Mouse (Mus musculus): ENCODE results near the gene Lrmda. TPM values are rescaled to one million over a fixed set of nuclear protein-coding genes. Genes with fewer than 3 reads are reported as not detected.

Lrmda gene
- polyA plus RNA-seq, 1 experiment from 2014 or later, result 1.8 TPM

DNA sequence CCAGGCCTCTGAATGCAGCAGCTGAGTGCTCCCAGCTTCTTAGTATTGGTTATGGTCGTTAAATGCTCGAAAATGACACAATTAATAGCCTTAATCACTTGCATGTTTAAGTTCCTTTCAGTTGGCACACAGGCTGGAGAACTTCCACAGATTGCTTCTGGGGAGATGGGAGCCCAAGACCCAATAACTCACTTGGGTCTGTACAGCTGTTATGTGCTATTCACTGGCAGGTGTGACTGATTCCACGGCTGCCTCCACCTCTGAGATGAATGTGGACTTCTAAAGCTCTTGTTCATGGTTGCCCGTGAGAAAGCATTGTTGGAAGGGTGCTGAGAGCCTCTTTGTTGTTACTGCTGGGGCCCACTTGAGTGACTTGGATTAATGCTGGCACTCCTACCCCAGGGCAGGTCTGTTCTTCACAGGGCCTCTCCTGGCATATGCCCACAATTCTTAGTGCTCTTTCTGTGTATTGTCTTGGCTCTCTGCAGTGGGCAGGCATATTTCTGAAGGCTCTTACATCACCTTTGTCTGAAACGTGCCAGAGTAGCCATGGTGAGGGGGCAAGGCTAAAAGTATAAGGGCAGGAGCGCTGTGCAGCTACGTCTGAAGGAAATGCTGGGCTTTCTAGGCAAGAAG lies 111.6 kb downstream of the Lrmda start:
- no peaks in the 10 kb centered on the region for H3K4me1 ChIP-seq (replicated peaks; ENCODE audit: control insufficient read depth, insufficient read depth, low read length)
- no peak for ATAC-seq
- H3K27me3 ChIP-seq (replicated peaks; ENCODE audit: control insufficient read depth, insufficient read depth, low read length), result no peaks in the 10 kb centered on the region
- no peak overlapping the region for H3K4me3 ChIP-seq (ENCODE audit: low read depth, low read length)
- TF ChIP-seq CTCF (IDR thresholded peaks at IDR 0.05; ENCODE audit: low read depth), result no peak
- H3K9me3 ChIP-seq (ENCODE audit: control insufficient read depth), result 0 out of 2 replicates have a peak, but pooled peaks cover 5% of the 10 kb centered on the region
- 69% methylated on average over 7 of the region's 7 CpGs for WGBS
- H3K9ac ChIP-seq (ENCODE audit: low read depth, low read length), result no peak overlapping the region
- H3K36me3 ChIP-seq (ENCODE audit: control insufficient read depth, insufficient read depth), result no peaks in the 10 kb centered on the region
- no peak overlapping the region for H3K4me2 ChIP-seq (replicated peaks; ENCODE audit: low read depth)
- H3K27ac ChIP-seq (ENCODE audit: low read depth, low read length), result no peak overlapping the region

- no peak overlapping the region for H3K27ac ChIP-seq (ENCODE audit: low read depth, low read length)
- no peaks in the 10 kb centered on the region for H3K36me3 ChIP-seq (ENCODE audit: control insufficient read depth, insufficient read depth)
- WGBS, result 40% methylated on average over 1 of the region's 1 CpGs
- no peak overlapping the region for H3K4me2 ChIP-seq (replicated peaks; ENCODE audit: low read depth)
- H3K27me3 ChIP-seq (replicated peaks; ENCODE audit: control insufficient read depth, insufficient read depth, low read length), result no peaks in the 10 kb centered on the region
- 0 out of 2 replicates have a peak, but pooled peaks cover 5% of the 10 kb centered on the region for H3K9me3 ChIP-seq (ENCODE audit: control insufficient read depth)
- TF ChIP-seq CTCF (IDR thresholded peaks at IDR 0.05; ENCODE audit: low read depth), result no peak
- no peak overlapping the region for H3K9ac ChIP-seq (ENCODE audit: low read depth, low read length)
- no peak for ATAC-seq
- no peaks in the 10 kb centered on the region for H3K4me1 ChIP-seq (replicated peaks; ENCODE audit: control insufficient read depth, insufficient read depth, low read length)
- no peak overlapping the region for H3K4me3 ChIP-seq (ENCODE audit: low read depth, low read length)
Observed at GRCm38 (mm10) chr14:22139281-22139680, 119.8 kb downstream of the Lrmda start.

DNA sequence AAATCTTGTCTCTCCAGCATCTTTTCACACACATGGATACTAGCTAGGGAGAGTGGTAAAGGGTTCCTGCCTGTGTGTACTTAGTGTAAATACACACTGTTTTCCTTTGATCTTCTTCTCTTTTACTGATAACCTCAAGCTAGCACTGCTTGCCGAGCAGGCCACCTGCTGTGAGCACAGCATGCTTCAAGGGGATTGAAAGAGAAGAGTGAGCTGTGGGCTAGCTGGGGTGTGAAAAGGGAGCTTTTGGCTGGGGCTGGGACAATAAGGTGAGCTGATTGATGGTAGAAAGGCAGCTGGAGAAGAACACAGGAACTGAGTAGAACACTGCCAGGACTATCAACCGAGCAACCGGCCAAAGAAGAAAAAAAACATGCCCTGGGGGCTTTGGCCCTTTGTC lies 124.5 kb downstream of the Lrmda start:
- no peak overlapping the region for H3K9ac ChIP-seq (ENCODE audit: low read depth, low read length)
- no peak for ATAC-seq
- WGBS, result 50% methylated on average over 3 of the region's 3 CpGs
- no peak overlapping the region for H3K27ac ChIP-seq (ENCODE audit: low read depth, low read length)
- H3K9me3 ChIP-seq (ENCODE audit: control insufficient read depth), result no peaks in the 10 kb centered on the region
- no peak overlapping the region for H3K4me2 ChIP-seq (replicated peaks; ENCODE audit: low read depth)
- no peaks in the 10 kb centered on the region for H3K27me3 ChIP-seq (replicated peaks; ENCODE audit: control insufficient read depth, insufficient read depth, low read length)
- no peak for TF ChIP-seq CTCF (IDR thresholded peaks at IDR 0.05; ENCODE audit: low read depth)
- H3K4me3 ChIP-seq (ENCODE audit: low read depth, low read length), result no peak overlapping the region
- H3K36me3 ChIP-seq (ENCODE audit: control insufficient read depth, insufficient read depth), result no peaks in the 10 kb centered on the region
- 0 out of 2 replicates have a peak, but pooled peaks cover 3% of the 10 kb centered on the region for H3K4me1 ChIP-seq (replicated peaks; ENCODE audit: control insufficient read depth, insufficient read depth, low read length)

GRCm38 (mm10) chr14:22145863-22146262 lies 126.4 kb downstream of the Lrmda start:
- H3K27me3 ChIP-seq (replicated peaks; ENCODE audit: control insufficient read depth, insufficient read depth, low read length), result no peaks in the 10 kb centered on the region
- no peak overlapping the region for H3K27ac ChIP-seq (ENCODE audit: low read depth, low read length)
- no peak overlapping the region for H3K4me3 ChIP-seq (ENCODE audit: low read depth, low read length)
- no peak overlapping the region for H3K9ac ChIP-seq (ENCODE audit: low read depth, low read length)
- H3K9me3 ChIP-seq (ENCODE audit: control insufficient read depth), result no peaks in the 10 kb centered on the region
- peak overlapping the region; percentile 27; the same call in 1 of the 2 replicates for H3K4me2 ChIP-seq (replicated peaks; ENCODE audit: low read depth)
- ATAC-seq, result peak; percentile 33; the same call in 1 of the 2 replicates
- no peaks in the 10 kb centered on the region for H3K36me3 ChIP-seq (ENCODE audit: control insufficient read depth, insufficient read depth)
- WGBS, result 17% methylated on average over 4 of the region's 4 CpGs
- peak; percentile 48 for TF ChIP-seq CTCF (IDR thresholded peaks at IDR 0.05; ENCODE audit: low read depth)
- 0 out of 2 replicates have a peak, but pooled peaks cover 3% of the 10 kb centered on the region for H3K4me1 ChIP-seq (replicated peaks; ENCODE audit: control insufficient read depth, insufficient read depth, low read length)

- H3K9me3 ChIP-seq (ENCODE audit: control insufficient read depth), result no peaks in the 10 kb centered on the region
- 32% methylated on average over 12 of the region's 12 CpGs for WGBS
- ATAC-seq, result no peak
Observed at GRCm38 (mm10) chr14:22146508-22147044, 127.1 kb downstream of the Lrmda start.

GRCm38 (mm10) chr14:22147341-22148024 lies 128.0 kb downstream of the Lrmda start:
- Histone ChIP-seq H3K4me1 (replicated peaks; ENCODE audit: control insufficient read depth, insufficient read depth, low read length) (0 out of 2 replicates have a peak, but pooled peaks cover 3% of the 10 kb centered on the region), H3K9me3 (ENCODE audit: control insufficient read depth) (no peaks in the 10 kb centered on the region), H3K4me2 (replicated peaks; ENCODE audit: low read depth) (no peak overlapping the region), H3K4me3 (ENCODE audit: low read depth, low read length) (no peak overlapping the region), H3K36me3 (ENCODE audit: control insufficient read depth, insufficient read depth) (no peaks in the 10 kb centered on the region), H3K27me3 (replicated peaks; ENCODE audit: control insufficient read depth, insufficient read depth, low read length) (no peaks in the 10 kb centered on the region), H3K27ac (ENCODE audit: low read depth, low read length) (no peak overlapping the region), H3K9ac (ENCODE audit: low read depth, low read length) (no peak overlapping the region)
- 44% methylated on average over 4 of the region's 4 CpGs for WGBS
- ATAC-seq, result no peak
- no peak for TF ChIP-seq CTCF (IDR thresholded peaks at IDR 0.05; ENCODE audit: low read depth)

More at GRCm38 (mm10) chr14:22146508-22147044, 127.1 kb downstream of the Lrmda start:
- H3K27me3 ChIP-seq (replicated peaks; ENCODE audit: control insufficient read depth, insufficient read depth, low read length), result no peaks in the 10 kb centered on the region
- no peak overlapping the region for H3K27ac ChIP-seq (ENCODE audit: low read depth, low read length)
- no peak overlapping the region for H3K4me3 ChIP-seq (ENCODE audit: low read depth, low read length)
- H3K9ac ChIP-seq (ENCODE audit: low read depth, low read length), result no peak overlapping the region
- TF ChIP-seq CTCF (IDR thresholded peaks at IDR 0.05; ENCODE audit: low read depth), result no peak
- H3K4me2 ChIP-seq (replicated peaks; ENCODE audit: low read depth), result peak overlapping the region; percentile 27; the same call in 1 of the 2 replicates
- H3K4me1 ChIP-seq (replicated peaks; ENCODE audit: control insufficient read depth, insufficient read depth, low read length), result 0 out of 2 replicates have a peak, but pooled peaks cover 3% of the 10 kb centered on the region
- H3K36me3 ChIP-seq (ENCODE audit: control insufficient read depth, insufficient read depth), result no peaks in the 10 kb centered on the region

Measured in intestine, postnatal 0 days (tissue).